Mouse (Mus musculus) natural killer cell, adult 2 months (primary cell): Measurements from ENCODE around the gene Rps2.
"Not testable (repeated sequence)": the region's sequence is repeated elsewhere in the genome, so short reads cannot be mapped to it uniquely, and the experiment has no call there.

ENCODE experiments used
- DNase-seq, 2 experiments: peaks; one replicate each; pipeline ENCODE4 v3.0.0; 2022; ENCODE audit warnings: low spot score in 2 of 2

Rps2 gene

DNA sequence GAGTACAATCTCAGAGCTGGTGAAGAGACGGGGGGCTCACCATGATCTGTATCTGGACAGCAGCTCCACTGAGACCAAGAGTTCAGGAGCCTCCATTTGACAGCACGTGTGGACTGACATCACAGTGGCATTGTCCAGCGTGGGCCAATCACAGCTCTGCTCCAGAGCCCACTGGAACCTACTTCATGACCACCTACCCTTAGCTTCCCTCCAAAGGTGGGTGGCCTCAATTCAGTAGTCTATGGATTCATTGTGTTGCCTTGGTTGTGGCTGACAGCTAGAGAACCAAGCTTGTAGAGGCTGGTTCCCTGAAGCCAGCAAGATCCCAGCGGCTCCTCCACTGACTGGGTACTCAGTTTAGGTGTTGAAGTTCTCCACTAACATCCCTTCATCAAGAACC is at the start of gene Rps2, which contains the start of gene Rnf151:
Gene Rps2 (plus strand): TSS at position 174 of the 400 bp plus-strand sequence.
Gene Rnf151 (minus strand): TSS at position 121 of the 400 bp plus-strand sequence.
- no peak for DNase-seq

GRCm38 (mm10) chr17:24669214-24669544 is 48.7 kb upstream of the Rps2 start:
- not testable (repeated sequence) for DNase-seq

DNA sequence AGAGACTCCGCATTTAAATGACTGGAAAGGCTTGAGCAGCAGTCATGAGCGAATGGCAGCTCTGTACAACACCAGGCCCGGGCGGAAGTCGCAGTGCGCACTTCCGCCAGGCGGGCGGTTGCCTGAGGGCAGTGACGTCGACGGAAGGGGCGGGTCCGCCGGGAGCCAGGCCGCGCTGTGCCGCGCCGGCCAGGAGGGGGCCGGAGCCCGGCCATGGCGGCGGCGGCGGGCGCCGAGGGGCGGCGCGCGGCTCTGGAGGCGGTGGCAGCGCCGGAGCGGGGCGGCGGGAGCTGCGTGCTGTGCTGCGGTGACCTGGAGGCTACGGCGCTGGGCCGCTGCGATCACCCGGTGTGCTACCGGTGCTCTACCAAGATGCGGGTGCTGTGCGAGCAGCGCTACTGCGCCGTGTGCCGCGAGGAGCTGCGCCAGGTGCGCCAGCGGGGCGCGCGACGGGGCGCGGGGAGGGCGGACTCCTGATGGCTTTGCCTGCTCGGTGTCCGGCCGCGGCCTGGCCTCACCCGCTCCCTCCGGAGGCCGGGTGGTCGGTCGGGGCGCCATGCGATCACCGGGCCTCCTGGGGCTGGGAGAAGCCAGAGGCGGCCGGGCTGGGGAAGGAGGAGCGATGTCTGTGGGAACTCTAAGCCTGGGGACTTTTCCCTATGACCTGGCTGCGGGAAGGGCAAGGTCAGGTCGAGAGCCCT is 48.2 kb upstream of the Rps2 start, which contains the start of gene Zfp598:
Gene Zfp598 (plus strand): TSS at position 143 of the 701 bp plus-strand sequence.
- DNase-seq, result peak; percentile 91 to 93

DNA sequence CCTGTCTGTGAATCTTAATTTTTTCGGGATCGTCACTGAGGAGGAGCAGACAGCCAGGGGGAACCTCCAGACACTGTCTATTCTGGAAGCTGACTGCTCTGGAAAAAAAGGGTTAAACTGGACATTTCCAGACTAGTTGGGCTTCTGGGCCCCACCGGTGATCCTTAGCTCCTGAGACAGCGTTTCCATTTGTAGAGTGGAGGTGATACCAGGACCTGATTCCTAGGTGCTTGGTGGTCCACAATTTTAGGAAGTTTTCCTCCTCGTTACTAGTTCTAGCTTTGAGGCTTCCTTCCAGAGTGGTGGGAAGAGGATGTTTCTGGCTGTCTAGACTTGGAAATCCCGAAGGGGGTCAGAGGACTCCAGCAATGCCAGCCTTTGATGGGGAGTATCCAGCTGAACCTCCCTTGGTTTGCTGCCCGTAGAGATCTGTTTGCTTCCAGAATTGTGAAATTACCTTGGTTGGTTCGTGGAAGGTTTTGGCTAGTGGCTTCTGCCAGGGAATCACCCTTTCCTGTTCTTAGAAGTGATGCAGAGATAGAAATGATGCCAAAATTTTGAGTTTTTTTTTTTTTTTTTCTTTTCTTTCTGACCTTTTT is 47.6 kb upstream of the Rps2 start:
- DNase-seq, result no peak

- DNase-seq, result peak; percentile 49 to 72
Measured at GRCm38 (mm10) chr17:24671346-24671745, 46.6 kb upstream of the Rps2 start.

- DNase-seq, result no peak
Measured at GRCm38 (mm10) chr17:24672141-24672540, 45.8 kb upstream of the Rps2 start.

DNA sequence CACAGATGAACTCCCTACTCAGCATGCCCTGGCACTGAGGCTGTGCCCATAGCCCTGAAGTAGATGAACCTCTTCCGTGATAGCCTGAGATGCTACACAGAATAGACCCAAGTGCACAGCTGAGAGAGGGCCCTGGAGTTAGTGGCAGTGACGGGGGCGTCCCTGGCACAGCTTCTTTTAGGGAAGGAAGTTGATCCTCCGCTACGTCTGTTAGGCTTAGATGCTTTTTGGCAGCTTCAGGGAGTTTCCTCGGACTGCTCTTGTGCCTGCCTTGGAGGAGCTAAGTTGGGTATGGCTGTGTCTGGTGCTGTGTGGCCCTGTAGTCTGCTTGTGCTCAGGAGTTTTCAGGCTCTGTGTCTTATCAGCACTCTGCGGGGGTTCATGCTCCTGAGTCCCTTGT is 43.6 kb upstream of the Rps2 start:
- no peak for DNase-seq

DNA sequence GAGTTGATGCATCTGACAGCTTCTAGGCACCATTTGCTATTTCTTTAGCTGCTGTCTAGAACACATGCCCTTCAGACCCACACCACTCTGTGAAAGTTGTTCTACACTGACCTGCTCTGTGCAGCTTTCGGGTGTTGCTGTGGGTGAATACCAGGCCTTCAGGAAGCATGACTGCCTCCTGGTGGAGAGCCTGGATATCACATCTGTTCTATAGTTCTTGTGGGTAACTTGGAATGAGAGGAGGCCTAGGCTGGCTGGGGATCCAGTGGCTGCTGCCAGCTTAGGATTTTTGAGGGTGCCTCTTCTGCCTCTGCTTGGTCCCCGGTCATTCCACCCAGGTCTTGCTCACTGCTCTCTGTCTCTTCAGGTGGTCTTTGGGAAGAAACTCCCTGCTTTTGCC is 41.7 kb upstream of the Rps2 start:
- peak; percentile 66 to 75 for DNase-seq

DNA sequence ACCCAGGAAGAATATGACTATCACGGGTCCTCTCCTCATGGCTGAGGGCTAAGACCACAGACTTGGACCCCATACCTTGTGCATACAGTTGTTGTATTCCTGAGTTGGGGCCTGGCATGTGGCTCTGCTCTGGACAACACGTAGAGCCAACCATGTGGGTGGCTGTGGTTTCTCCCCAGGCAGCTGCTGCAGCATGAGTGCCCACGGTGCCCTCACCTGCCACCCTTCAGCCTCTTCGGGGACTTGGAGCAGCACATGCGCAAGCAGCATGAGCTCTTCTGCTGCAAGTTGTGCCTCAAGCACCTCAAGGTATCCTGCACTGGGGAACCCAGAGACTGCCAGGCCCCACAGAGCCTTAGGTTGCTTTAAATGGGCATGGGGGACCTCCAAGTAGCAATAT is 41.0 kb upstream of the Rps2 start:
- DNase-seq, result no peak

GRCm38 (mm10) chr17:24677500-24678080 is 40.3 kb upstream of the Rps2 start:
- no peak for DNase-seq

DNA sequence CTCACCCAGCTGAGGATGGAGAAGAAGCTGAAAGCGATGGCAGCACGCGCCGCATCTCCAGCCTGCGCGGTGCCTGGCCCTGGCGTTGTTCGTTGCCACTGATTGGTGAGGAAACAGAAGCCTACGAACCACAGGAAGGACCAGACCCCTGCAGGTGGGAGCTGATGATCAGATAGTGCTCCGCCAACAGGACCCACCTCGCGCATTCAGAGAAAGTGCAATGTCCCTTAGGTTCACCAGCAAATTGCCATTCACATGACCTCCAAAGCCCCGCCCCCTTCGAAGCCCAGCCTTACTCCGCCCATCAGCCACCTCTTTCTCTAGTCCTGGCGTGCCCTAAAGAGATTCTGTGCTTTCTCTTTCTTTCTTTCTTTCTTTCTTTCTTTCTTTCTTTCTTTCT is 31.4 kb upstream of the Rps2 start:
- peak; percentile 49 to 65 for DNase-seq

GRCm38 (mm10) chr17:24687146-24687595 is 30.7 kb upstream of the Rps2 start:
- DNase-seq, result peak; percentile 42 to 51

DNA sequence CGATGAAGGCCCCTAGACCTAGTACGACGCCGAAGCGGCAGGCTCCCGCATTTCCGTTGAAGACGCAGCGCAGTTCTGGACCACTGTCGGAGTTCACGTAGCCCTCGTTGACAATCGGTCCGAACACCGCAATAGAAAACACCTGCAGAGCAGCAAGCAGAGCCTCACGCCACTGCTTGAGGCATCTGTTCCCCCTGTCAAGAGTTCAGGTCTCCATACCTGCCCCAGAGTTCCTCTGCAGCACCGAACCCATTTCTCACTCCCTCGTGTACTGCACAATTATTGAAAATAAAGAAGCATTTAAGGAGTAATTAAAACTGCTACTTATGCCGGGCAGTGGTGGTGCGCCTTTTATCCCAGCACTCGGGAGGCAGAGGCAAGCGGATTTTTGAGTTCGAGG is 30.3 kb upstream of the Rps2 start:
- DNase-seq, result no peak

GRCm38 (mm10) chr17:24689251-24690081 is 28.4 kb upstream of the Rps2 start, which contains the start of gene Syngr3:
Gene Syngr3, minus strand, starts transcription at chr17:24689955.
- no peak for DNase-seq

GRCm38 (mm10) chr17:24692385-24692784 is 25.5 kb upstream of the Rps2 start:
- no peak for DNase-seq

GRCm38 (mm10) chr17:24695326-24696010 is 22.4 kb upstream of the Rps2 start:
- DNase-seq, result no peak

GRCm38 (mm10) chr17:24696011-24696697 is 21.8 kb upstream of the Rps2 start, which contains the start of the genes Gfer and Noxo1:
Gene Gfer, minus strand, starts transcription at chr17:24696156.
Gene Noxo1, plus strand, starts transcription at chr17:24696234.
- peak; percentile 34 to 68 for DNase-seq

GRCm38 (mm10) chr17:24697985-24698384 is 19.9 kb upstream of the Rps2 start:
- no peak for DNase-seq

GRCm38 (mm10) chr17:24698715-24699114 is 19.2 kb upstream of the Rps2 start:
- DNase-seq, result no peak

GRCm38 (mm10) chr17:24699473-24699872 is 18.4 kb upstream of the Rps2 start:
- no peak for DNase-seq

DNA sequence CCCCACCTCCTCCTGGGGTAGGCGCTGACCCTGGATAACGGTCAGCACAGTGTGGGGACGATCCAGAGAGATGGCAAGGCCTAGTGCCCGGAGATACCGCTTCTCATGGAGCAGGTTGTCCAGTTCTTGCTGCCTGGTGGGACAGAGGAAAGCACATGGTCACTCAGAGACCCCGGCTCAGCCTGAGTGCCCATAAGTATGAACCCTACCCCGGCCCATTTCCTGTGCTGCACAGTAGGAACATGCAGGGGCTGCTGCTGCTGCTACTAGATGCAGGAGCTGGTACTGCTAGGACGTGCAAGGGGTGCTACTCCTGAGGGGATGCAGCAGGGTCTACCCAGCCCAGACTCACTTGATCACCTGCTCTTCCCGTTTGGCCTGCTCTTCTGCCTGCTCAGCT is 16.7 kb upstream of the Rps2 start:
- DNase-seq, result no peak
